Mouse (Mus musculus) lung, postnatal 0 days (tissue): ENCODE measurements around the gene Ctdsp1.

ENCODE experiments used
- CTCF ChIP-seq: IDR thresholded peaks from 2 replicates; pipeline ENCODE4 v1.5.1; 2016; ENCODE audit warnings: antibody characterized with exemption, mild to moderate bottlenecking
- EP300 ChIP-seq: IDR thresholded peaks from 2 replicates; pipeline ENCODE4 v1.6.1; 2016; ENCODE audit warnings: antibody characterized with exemption, mild to moderate bottlenecking, control low read depth

DNA sequence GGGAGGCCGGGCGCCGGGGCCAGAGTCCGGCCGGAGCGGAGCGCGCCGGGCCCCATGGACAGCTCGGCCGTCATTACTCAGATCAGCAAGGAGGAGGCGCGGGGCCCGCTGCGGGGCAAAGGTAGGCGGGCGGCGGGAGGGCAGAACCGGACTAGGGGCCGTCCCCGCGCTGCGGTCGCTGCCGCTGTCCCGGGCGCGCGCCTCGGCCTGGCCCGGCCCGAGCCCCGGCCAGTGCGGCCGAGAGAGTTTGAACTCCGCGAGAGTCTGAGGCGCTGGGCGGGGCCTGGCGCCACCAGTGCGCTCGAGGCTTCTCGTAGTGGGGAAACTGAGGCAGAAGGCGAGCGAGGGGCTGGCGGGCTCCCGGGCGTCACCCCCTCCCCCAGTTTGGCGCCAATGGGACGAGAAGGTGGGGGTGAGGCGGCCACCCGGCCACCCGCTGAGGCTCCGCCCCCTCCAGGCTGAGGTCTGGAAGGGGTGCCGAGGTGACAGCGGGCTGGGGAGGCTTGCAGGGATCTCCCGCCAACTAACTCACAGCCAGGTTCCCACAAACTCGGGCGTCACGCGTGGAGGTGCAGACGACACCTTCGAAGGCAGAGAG, 634 bp downstream of the Ctdsp1 start:
- 0 out of 2 replicates have a peak, but pooled peaks have one; percentile 15 for TF ChIP-seq CTCF
- TF ChIP-seq EP300: no peak
